Mouse (Mus musculus) liver, embryonic 13.5 days (tissue): ENCODE results near the gene Ythdf1. TPM values are rescaled to one million over a fixed set of nuclear protein-coding genes. Genes with fewer than 3 reads are reported as not detected.
A peak's percentile ranks its signal among the peaks of the same experiment; 100 is the strongest.

Experiments used
- ATAC-seq: fragments of 200-750 bp; cut with Nextera tagmentation; 2 replicates; pipeline ENCODE4 v1.8.0; 2017; ENCODE audit warnings: low read depth, mild to moderate bottlenecking, moderate number of reproducible peaks, moderate library complexity
- DNase-seq: peaks from one replicate; pipeline ENCODE4 v3.0.0; 2022
- H3K27ac ChIP-seq: fragments of 300-500 bp; sonication (generic); 2 replicates; pipeline ENCODE4 v1.5.1; 2015; ENCODE audit warnings: moderate library complexity, mild to moderate bottlenecking, inconsistent platforms
- H3K27me3 ChIP-seq: fragments of 300-500 bp; sonication (generic); 2 replicates; pipeline ENCODE4 v1.6.1; 2015; ENCODE audit warnings: mild to moderate bottlenecking, inconsistent platforms
- H3K36me3 ChIP-seq: fragments of 300-500 bp; sonication (generic); 2 replicates; pipeline ENCODE4 v1.6.1; 2015; ENCODE audit warnings: mild to moderate bottlenecking, inconsistent platforms
- H3K4me1 ChIP-seq: fragments of 300-500 bp; sonication (generic); replicated peaks from 2 replicates; pipeline ENCODE4 v1.6.1; 2015; ENCODE audit warnings: inconsistent platforms
- H3K4me2 ChIP-seq: fragments of 300-500 bp; sonication (generic); 2 replicates; pipeline ENCODE4 v1.6.1; 2015; ENCODE audit warnings: inconsistent platforms, mild to moderate bottlenecking, moderate library complexity
- H3K4me3 ChIP-seq: fragments of 300-500 bp; sonication (generic); replicated peaks from 2 replicates; pipeline ENCODE4 v1.5.1; 2015; ENCODE audit warnings: mild to moderate bottlenecking, inconsistent platforms
- H3K9ac ChIP-seq: fragments of 300-500 bp; sonication (generic); 2 replicates; pipeline ENCODE4 v1.6.1; 2015; ENCODE audit warnings: mild to moderate bottlenecking, inconsistent platforms
- H3K9me3 ChIP-seq: fragments of 300-500 bp; sonication (generic); replicated peaks from 2 replicates; pipeline ENCODE4 v1.6.1; 2016; ENCODE audit warnings: inconsistent platforms
- WGBS: fragments of 180-500 bp; shearing (Covaris S2); methylation state at CpG from one replicate; pipeline ENCODE4 v1.1.7; 2015; ENCODE audit not compliant: insufficient replicate concordance; 5-methylcytosine and 5-hydroxymethylcytosine counted together
- polyA plus RNA-seq: library from polyadenylated mRNA; unstranded; fragments of >200 nt; fragmentation: Nextera tagmentation; extraction: Ambion mirVana; gene quantifications from 2 replicates; pipeline ENCODE4 v1.2.1, GENCODE M21; 2015

The Ythdf1 gene
- polyA plus RNA-seq, 1 experiment from 2014 or later: 27.2 TPM

DNA sequence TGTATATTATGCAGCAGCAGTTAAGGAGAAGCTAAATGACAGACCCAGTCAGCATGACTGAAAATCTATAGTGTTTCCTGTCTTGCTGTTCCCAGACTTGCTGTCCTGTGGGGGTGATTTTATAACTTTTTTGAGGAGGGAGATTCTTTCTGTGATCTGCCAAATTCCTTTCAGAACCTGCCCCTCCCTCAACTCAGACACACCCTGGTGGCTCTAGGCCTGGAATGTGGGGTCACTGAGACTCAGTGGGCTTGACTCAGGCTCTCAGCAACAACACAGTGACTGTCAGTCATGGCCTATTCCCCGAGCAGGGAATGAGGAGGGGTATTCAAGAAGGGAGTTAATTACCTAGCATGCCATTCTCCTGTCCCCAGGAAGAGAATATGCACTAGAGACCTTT, 29.2 kb upstream of the Ythdf1 start:
- Histone ChIP-seq H3K36me3 (no peaks in the 10 kb centered on the region), H3K9me3 (no peaks in the 10 kb centered on the region), H3K4me2 (no peak overlapping the region), H3K4me1 (no peaks in the 10 kb centered on the region), H3K4me3 (no peak overlapping the region), H3K27ac (no peak overlapping the region), H3K9ac (no peak overlapping the region), H3K27me3 (peaks cover 41% of the 10 kb centered on the region)
- ATAC-seq (no peak), DNase-seq (no peak)
- 13% methylated on average over 1 of the region's 1 CpGs for WGBS

DNA sequence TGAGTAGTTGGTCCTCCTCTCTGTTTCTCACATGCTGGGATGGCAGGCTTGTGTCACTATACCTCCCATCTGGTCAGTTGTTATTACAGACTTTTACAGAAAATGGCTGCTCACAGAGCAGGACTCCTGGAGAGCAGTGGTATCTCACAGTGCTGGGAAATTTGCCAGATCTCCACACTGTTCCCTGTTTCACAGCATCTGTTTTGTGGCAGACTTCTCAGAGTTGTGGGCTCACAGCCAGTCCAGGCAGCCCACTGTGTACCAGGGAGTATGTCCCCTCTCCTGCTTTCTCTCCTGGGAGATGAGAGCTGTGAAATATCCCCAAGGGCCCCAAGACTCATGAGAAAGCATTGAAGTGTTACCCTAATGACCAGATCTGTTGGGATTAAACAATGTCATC, 21.1 kb upstream of the Ythdf1 start:
- DNase-seq (no peak), ATAC-seq (no peak)
- H3K4me1 ChIP-seq: no peaks in the 10 kb centered on the region
- no peak overlapping the region for H3K9ac ChIP-seq
- no peaks in the 10 kb centered on the region for H3K27me3 ChIP-seq
- no peaks in the 10 kb centered on the region for H3K36me3 ChIP-seq
- no peaks in the 10 kb centered on the region for H3K9me3 ChIP-seq
- no peak overlapping the region for H3K4me2 ChIP-seq
- H3K4me3 ChIP-seq: no peak overlapping the region
- H3K27ac ChIP-seq: no peak overlapping the region

GRCm38 (mm10) chr2:180940187-180940586, 19.4 kb upstream of the Ythdf1 start:
- no peak for ATAC-seq
- no peak for DNase-seq

GRCm38 (mm10) chr2:180932418-180932817, 11.7 kb upstream of the Ythdf1 start:
- H3K9me3 ChIP-seq: no peaks in the 10 kb centered on the region
- no peak overlapping the region for H3K4me3 ChIP-seq
- ATAC-seq: no peak

More at GRCm38 (mm10) chr2:180940187-180940586, 19.4 kb upstream of the Ythdf1 start:
- no peaks in the 10 kb centered on the region for H3K27me3 ChIP-seq
- H3K27ac ChIP-seq: no peak overlapping the region
- H3K4me2 ChIP-seq: no peak overlapping the region
- no peaks in the 10 kb centered on the region for H3K36me3 ChIP-seq
- H3K9ac ChIP-seq: no peak overlapping the region
- no peak overlapping the region for H3K4me3 ChIP-seq
- no peaks in the 10 kb centered on the region for H3K4me1 ChIP-seq
- no peaks in the 10 kb centered on the region for H3K9me3 ChIP-seq

DNA sequence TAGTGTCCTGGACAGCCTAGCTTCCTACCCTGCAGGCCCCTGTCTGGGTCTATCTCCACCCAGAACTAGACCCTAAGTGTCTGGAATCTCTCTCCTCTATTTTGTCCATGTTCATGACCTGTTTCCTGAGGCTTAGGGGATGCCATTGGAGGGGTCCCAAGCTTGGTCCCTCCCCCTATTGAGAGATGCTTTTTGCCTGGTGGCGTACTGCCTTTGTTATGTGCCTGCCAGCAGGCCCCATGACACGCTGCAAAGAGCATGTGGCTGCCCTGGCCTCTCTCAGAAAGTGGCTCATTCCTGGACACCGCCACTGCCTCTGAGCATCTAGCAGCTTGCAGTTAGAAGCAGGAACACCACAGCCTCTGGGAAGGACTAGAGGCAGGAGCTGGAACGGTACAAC, 8.0 kb upstream of the Ythdf1 start, which contains the start of gene Birc7:
Gene Birc7, plus strand, starts transcription at position 301 of the 400 bp plus-strand sequence.
- no peak within 1 kb of the TSS for H3K9ac ChIP-seq
- no peak for ATAC-seq
- H3K4me3 ChIP-seq: no peak within 1 kb of the TSS
- H3K9me3 ChIP-seq: no peaks in the 10 kb centered on the region
- no peak within 1 kb of the TSS for H3K4me2 ChIP-seq
- 51% methylated on average over 4 of the region's 4 CpGs for WGBS
- no peaks in the 10 kb centered on the region for H3K36me3 ChIP-seq
- no peak within 1 kb of the TSS for H3K27ac ChIP-seq
- no peaks in the 10 kb centered on the region for H3K27me3 ChIP-seq
- no peak for DNase-seq
- no peaks in the 10 kb centered on the region for H3K4me1 ChIP-seq

More at GRCm38 (mm10) chr2:180932418-180932817, 11.7 kb upstream of the Ythdf1 start:
- peaks cover 3% of the 10 kb centered on the region; the same call in 1 of the 2 replicates for H3K27me3 ChIP-seq
- no peak for DNase-seq
- no peak overlapping the region for H3K4me2 ChIP-seq
- no peaks in the 10 kb centered on the region for H3K36me3 ChIP-seq
- H3K9ac ChIP-seq: no peak overlapping the region
- no peaks in the 10 kb centered on the region for H3K4me1 ChIP-seq
- H3K27ac ChIP-seq: no peak overlapping the region
- 48% methylated on average over 1 of the region's 1 CpGs for WGBS

DNA sequence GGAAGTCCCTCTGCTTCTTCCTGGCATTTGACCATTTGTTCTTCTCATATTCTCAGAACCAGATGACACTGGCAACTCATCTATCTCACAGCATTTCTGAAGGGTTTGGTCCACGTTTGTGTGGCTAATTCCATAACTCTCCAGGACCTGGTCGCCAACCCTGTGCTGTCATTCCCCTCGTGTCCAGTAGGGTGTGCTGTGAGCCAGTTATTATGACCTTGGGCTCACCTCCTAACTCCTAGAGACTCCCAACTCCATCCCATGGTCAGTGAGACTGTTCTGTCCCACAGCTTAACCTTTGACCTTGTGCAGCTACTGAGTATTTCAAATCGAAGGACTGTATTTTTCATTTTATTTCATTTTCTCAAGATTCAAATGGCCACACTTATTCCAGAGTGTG, 4.4 kb upstream of the Ythdf1 start:
- Histone ChIP-seq H3K4me2 (no peak overlapping the region), H3K4me3 (no peak overlapping the region), H3K9ac (no peak overlapping the region), H3K27ac (no peak overlapping the region), H3K36me3 (no peaks in the 10 kb centered on the region), H3K4me1 (peaks cover 4% of the 10 kb centered on the region), H3K27me3 (no peaks in the 10 kb centered on the region), H3K9me3 (no peaks in the 10 kb centered on the region)
- DNase-seq: peak; percentile 50
- no peak for ATAC-seq
- WGBS: 3% methylated on average over 4 of the region's 4 CpGs

DNA sequence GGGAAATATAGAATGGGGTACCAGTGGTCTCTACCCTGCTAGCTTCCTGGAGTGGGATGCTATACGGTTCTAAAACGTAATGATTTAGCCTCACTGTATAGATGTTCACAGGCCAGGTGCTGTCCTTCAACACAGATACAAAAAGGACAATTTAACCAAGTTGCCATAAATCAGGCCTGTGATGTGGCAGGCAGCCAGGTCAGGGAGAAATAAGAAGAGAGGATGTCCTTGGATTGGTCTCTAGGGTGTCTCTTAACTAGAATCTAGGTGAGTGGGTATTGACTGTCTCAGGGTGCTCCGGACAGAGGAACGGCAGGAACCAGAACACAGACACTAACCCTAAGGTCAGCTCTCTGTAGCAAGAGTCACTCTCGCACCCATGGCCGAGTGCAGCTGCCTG, 2.0 kb upstream of the Ythdf1 start:
- no peak overlapping the region for H3K4me3 ChIP-seq
- DNase-seq (no peak), ATAC-seq (no peak)
- 76% methylated on average over 6 of the region's 6 CpGs for WGBS
- no peaks in the 10 kb centered on the region for H3K27me3 ChIP-seq
- peaks cover 24% of the 10 kb centered on the region for H3K4me1 ChIP-seq
- peaks cover 11% of the 10 kb centered on the region for H3K36me3 ChIP-seq
- H3K9me3 ChIP-seq: no peaks in the 10 kb centered on the region
- H3K4me2 ChIP-seq: no peak overlapping the region
- no peak overlapping the region for H3K9ac ChIP-seq
- H3K27ac ChIP-seq: no peak overlapping the region

DNA sequence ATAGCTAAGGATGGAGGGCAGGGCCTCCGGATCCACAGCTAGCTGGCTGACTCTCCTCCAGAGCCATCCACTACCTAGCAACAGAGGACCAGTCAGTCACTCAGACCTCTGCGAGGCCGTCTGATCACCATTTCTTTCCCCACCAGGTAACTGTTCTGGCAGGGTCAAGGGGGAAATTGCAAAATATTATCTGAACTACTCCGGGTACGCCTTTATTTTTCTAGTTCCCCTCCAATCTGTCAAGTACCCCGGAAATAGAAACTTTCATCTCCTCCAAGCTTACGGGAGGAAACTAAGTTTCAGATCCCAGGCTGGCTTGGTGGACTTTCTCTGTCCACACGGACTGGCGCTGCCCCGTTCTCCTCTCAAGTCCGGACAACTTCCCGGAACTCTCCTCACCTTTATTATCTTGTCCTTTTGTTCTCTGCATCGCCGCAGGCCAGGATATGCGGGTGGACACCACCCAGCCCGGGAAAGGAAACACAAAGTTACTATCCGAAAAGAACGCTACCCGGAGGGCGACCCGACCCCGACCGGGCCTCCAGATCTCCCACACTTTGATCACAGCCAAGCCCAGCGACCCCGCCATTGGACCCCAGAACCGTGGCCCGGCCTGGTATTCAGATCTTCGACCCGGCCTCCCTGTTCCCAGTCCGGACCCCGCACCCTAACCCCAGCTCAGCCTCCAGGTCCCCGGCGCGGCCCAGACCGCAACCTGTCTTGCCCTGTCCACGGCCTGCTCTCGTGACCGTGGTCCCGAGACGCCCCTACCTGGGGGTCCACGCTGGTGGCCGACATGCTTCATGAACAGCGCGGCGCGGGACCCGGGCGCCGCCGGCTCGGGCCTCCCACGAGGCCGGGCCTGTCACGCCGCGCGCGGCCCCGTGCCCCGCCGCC, 588 bp downstream of the Ythdf1 start:
- H3K9me3 ChIP-seq: no peaks in the 10 kb centered on the region
- under 1% methylated on average over 57 of the region's 61 CpGs for WGBS
- peak overlapping the region; percentile 100 for H3K4me3 ChIP-seq
- H3K9ac ChIP-seq: peak overlapping the region; percentile 100
- peaks cover 35% of the 10 kb centered on the region for H3K36me3 ChIP-seq
- H3K4me1 ChIP-seq: peaks cover 43% of the 10 kb centered on the region
- no peak; the same call in none of the 2 replicates for ATAC-seq
- DNase-seq: peak; percentile 8
- H3K27me3 ChIP-seq: no peaks in the 10 kb centered on the region
- peak overlapping the region; percentile 86 for H3K4me2 ChIP-seq
- peak overlapping the region; percentile 86 for H3K27ac ChIP-seq

DNA sequence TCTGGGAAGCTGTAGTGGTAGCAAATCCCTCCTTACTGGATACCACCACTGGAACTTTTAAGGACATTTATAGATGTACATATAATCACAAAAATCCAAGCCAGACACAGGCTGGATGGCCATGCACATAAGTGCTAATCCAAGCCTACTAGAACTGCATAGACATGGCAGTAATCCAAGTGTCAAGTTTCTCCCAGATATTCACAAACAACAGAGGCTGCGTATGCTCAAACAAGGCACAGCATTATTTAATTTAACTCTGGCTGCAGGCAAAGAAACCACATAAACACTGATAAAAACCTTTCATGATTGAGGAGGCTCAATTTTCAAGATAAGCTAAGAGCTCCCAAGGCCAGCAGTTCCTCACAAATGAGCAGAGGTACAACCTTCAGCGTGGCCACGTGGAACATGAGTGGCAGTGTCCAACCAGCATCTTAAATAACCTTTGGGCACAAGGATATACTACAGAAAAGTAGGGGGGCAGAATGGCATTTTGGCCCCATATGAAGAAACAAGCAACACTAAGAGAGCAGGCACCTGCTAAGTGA, 4.8 kb downstream of the Ythdf1 start:
- Histone ChIP-seq H3K9ac (0 out of 2 replicates have a peak overlapping the region, but pooled peaks have one; percentile 17), H3K9me3 (no peaks in the 10 kb centered on the region), H3K4me3 (no peak overlapping the region), H3K27ac (no peak overlapping the region), H3K4me1 (peaks cover 38% of the 10 kb centered on the region), H3K36me3 (peaks cover 73% of the 10 kb centered on the region), H3K27me3 (no peaks in the 10 kb centered on the region), H3K4me2 (no peak overlapping the region)
- ATAC-seq: no peak
- no peak for DNase-seq
- 56% methylated on average over 3 of the region's 3 CpGs for WGBS

GRCm38 (mm10) chr2:180910928-180911327, 9.8 kb downstream of the Ythdf1 start:
- Histone ChIP-seq H3K27ac (no peak overlapping the region), H3K4me1 (peaks cover 12% of the 10 kb centered on the region), H3K4me3 (no peak overlapping the region), H3K9me3 (no peaks in the 10 kb centered on the region), H3K27me3 (no peaks in the 10 kb centered on the region), H3K4me2 (no peak overlapping the region), H3K36me3 (peaks cover 86% of the 10 kb centered on the region), H3K9ac (no peak overlapping the region)
- WGBS: 87% methylated on average over 12 of the region's 12 CpGs
- no peak for DNase-seq
- ATAC-seq: no peak

DNA sequence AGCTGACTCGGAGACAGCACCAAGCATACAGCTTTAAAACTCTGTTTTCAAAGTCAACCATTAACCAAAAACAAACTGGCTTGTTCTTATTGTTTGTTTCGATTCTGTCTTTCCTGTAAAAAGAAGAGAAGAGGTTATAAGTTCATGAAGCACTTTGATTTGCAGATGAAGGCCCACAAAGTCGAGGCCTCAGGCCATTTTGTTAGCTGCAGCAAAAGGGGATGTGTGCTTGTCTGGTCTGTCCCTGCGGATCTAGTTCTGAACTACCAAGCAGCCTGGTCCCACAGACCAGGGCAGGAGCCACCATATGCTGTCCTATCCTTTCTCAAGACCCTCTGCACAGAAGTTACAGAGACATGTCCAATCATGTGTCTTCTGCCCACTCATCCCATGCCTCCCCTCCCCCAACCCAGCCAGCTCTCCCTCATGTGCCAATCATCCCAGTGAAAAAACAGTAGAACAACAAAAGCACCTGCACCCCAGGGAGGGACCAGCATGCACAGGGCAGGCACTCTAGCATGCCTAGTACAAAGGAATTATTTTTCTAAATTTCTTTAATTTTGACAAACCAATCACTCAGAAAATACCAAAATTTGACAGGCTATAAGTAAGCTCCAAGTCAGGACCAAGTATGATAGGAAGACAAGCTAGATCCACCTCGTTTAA, 15.1 kb downstream of the Ythdf1 start:
- H3K9me3 ChIP-seq: no peaks in the 10 kb centered on the region
- no peak overlapping the region for H3K4me2 ChIP-seq
- no peak overlapping the region for H3K4me3 ChIP-seq
- ATAC-seq (no peak; the same call in 1 of the 2 replicates), DNase-seq (no peak)
- H3K36me3 ChIP-seq: peaks cover 56% of the 10 kb centered on the region
- H3K27me3 ChIP-seq: no peaks in the 10 kb centered on the region
- peaks cover 20% of the 10 kb centered on the region for H3K4me1 ChIP-seq
- 71% methylated on average over 5 of the region's 5 CpGs for WGBS
- H3K9ac ChIP-seq: no peak overlapping the region
- no peak overlapping the region for H3K27ac ChIP-seq
